In genomic region chr4:148232615-148233014, GRCm38 (mm10) we compare ENCODE assay signal across 23 mouse cellular contexts. TPM values are rescaled to one million over a fixed set of nuclear protein-coding genes. Genes with fewer than 3 reads are reported as not detected.
DNase-seq lines count a peak whose midpoint lies in the region; ATAC-seq and TF ChIP-seq lines count a peak whose summit lies in the region.
"Had no signal": no experiment of that assay in that cellular context is flagged by ENCODE, and none has a peak within 500 bp of the region (broad histone marks: within the 10 kb centered on the region; RNA-seq: fewer than 3 reads in every experiment).

No protein-coding gene starts in this region.

- no peak overlapping the region for H3K9ac ChIP-seq in midbrain, embryonic 12.5 days (replicated peaks)
- no peak overlapping the region for H3K9ac ChIP-seq in hindbrain, embryonic 16.5 days (ENCODE audit: low read depth, low read length)
- no peak overlapping the region for H3K9ac ChIP-seq in neural tube, embryonic 14.5 days (replicated peaks; ENCODE audit: low read depth, low read length)
- H3K9ac ChIP-seq: heart, embryonic 12.5 days had no signal

- WGBS in midbrain, embryonic 12.5 days, result 54% methylated on average over 10 of the region's 10 CpGs
- 72% methylated on average over 10 of the region's 10 CpGs for WGBS in midbrain, embryonic 10.5 days
- 36% methylated on average over 10 of the region's 10 CpGs for WGBS in hindbrain, embryonic 16.5 days
- WGBS in neural tube, embryonic 14.5 days, result 50% methylated on average over 10 of the region's 10 CpGs

- no peak for ATAC-seq in cerebellum, adult (ENCODE audit: insufficient number of reproducible peaks, low FRiP score, low TSS enrichment)
- ATAC-seq in midbrain, embryonic 12.5 days (ENCODE audit: low FRiP score, low read depth), result 0 out of 2 replicates have a peak, but pooled peaks have one; percentile 11
- peak; percentile 48; the same call in 1 of the 2 replicates for ATAC-seq in hindbrain, embryonic 16.5 days
- no peak for ATAC-seq in neural tube, embryonic 14.5 days (ENCODE audit: low read depth)
- ATAC-seq: lung, postnatal 0 days had no signal

- H3K4me2 ChIP-seq in midbrain, embryonic 12.5 days (replicated peaks), result no peak overlapping the region
- H3K4me2 ChIP-seq in hindbrain, embryonic 16.5 days (ENCODE audit: low read length), result no peak overlapping the region
- no peak overlapping the region for H3K4me2 ChIP-seq in neural tube, embryonic 14.5 days (ENCODE audit: low read depth, low read length)
- H3K4me2 ChIP-seq: heart, embryonic 12.5 days had no signal

- no peak overlapping the region for H3K27ac ChIP-seq in midbrain, embryonic 12.5 days (replicated peaks)
- H3K27ac ChIP-seq in midbrain, embryonic 10.5 days (replicated peaks), result no peak overlapping the region
- no peak overlapping the region for H3K27ac ChIP-seq in hindbrain, embryonic 16.5 days (ENCODE audit: low read depth, low read length)
- H3K27ac ChIP-seq in neural tube, embryonic 14.5 days (ENCODE audit: low read depth, low read length), result 0 out of 2 replicates have a peak overlapping the region, but pooled peaks have one; percentile 39
- H3K27ac ChIP-seq in layer of hippocampus, adult 2 months, result no peak overlapping the region
- H3K27ac ChIP-seq: forebrain, embryonic 10.5 days; left cerebral cortex, adult 2 months had no signal

- peak; percentile 15 to 17 for DNase-seq in cerebellum, postnatal 36 days
- no peak for DNase-seq in midbrain, embryonic 10.5 days (ENCODE audit: low spot score)
- no peak for DNase-seq in layer of hippocampus, adult 2 months (ENCODE audit: low spot score in 2 of 2)
- no peak for DNase-seq in right cerebral cortex, adult 2 months (ENCODE audit: low spot score in 2 of 2)
- DNase-seq: embryo, embryonic 11 days; gastrocnemius, postnatal 10 days; heart, adult 11 months; heart, postnatal 14 days; kidney, adult 8-10 months; kidney, postnatal 25 days; layer of hippocampus, adult 9-11 months; left cerebral cortex, postnatal 4 days; liver; right cerebral cortex, adult 18-20 months; thymus, postnatal 36 days had no signal

- H3K36me3 ChIP-seq in midbrain, embryonic 12.5 days, result no peaks in the 10 kb centered on the region
- H3K36me3 ChIP-seq in midbrain, embryonic 10.5 days, result no peaks in the 10 kb centered on the region
- H3K36me3 ChIP-seq in hindbrain, embryonic 16.5 days (ENCODE audit: control insufficient read depth, insufficient read depth, low read length), result no peaks in the 10 kb centered on the region
- no peaks in the 10 kb centered on the region for H3K36me3 ChIP-seq in neural tube, embryonic 14.5 days (ENCODE audit: control insufficient read depth, insufficient read depth, low read length)
- H3K36me3 ChIP-seq: forebrain, embryonic 10.5 days; heart, embryonic 12.5 days had no signal

- H3K4me3 ChIP-seq in midbrain, embryonic 12.5 days, result no peak overlapping the region
- H3K4me3 ChIP-seq in midbrain, embryonic 10.5 days, result no peak overlapping the region
- H3K4me3 ChIP-seq in hindbrain, embryonic 16.5 days (ENCODE audit: low read length), result no peak overlapping the region
- no peak overlapping the region for H3K4me3 ChIP-seq in neural tube, embryonic 14.5 days (ENCODE audit: low read depth, low read length)
- no peak overlapping the region for H3K4me3 ChIP-seq in layer of hippocampus, adult 2 months
- H3K4me3 ChIP-seq: forebrain, embryonic 10.5 days; heart, embryonic 12.5 days; left cerebral cortex, adult 2 months had no signal

- TF ChIP-seq CTCF in layer of hippocampus, adult 2 months (conservative IDR thresholded peaks at IDR 0.05), result no peak

- peaks cover 5% of the 10 kb centered on the region for H3K4me1 ChIP-seq in midbrain, embryonic 12.5 days
- peaks cover 17% of the 10 kb centered on the region for H3K4me1 ChIP-seq in midbrain, embryonic 10.5 days
- peaks cover 10% of the 10 kb centered on the region for H3K4me1 ChIP-seq in hindbrain, embryonic 16.5 days (ENCODE audit: control insufficient read depth, insufficient read depth, low read depth, low read length)
- H3K4me1 ChIP-seq in neural tube, embryonic 14.5 days (ENCODE audit: control insufficient read depth, insufficient read depth, low read length), result peaks cover 6% of the 10 kb centered on the region
- H3K4me1 ChIP-seq: heart, embryonic 12.5 days had no signal

- no peaks in the 10 kb centered on the region for H3K9me3 ChIP-seq in midbrain, embryonic 12.5 days
- H3K9me3 ChIP-seq in midbrain, embryonic 10.5 days (replicated peaks), result no peaks in the 10 kb centered on the region
- no peaks in the 10 kb centered on the region for H3K9me3 ChIP-seq in hindbrain, embryonic 16.5 days (ENCODE audit: control insufficient read depth, low read length)
- no peaks in the 10 kb centered on the region for H3K9me3 ChIP-seq in neural tube, embryonic 14.5 days (ENCODE audit: control insufficient read depth, low read length)
- H3K9me3 ChIP-seq: forebrain, embryonic 10.5 days; heart, embryonic 12.5 days had no signal

- H3K27me3 ChIP-seq in midbrain, embryonic 12.5 days, result peaks cover 35% of the 10 kb centered on the region
- H3K27me3 ChIP-seq in midbrain, embryonic 10.5 days (ENCODE audit: low read depth, poor library complexity, severe bottlenecking), result peaks cover 20% of the 10 kb centered on the region
- H3K27me3 ChIP-seq in hindbrain, embryonic 16.5 days (replicated peaks; ENCODE audit: control insufficient read depth, insufficient read depth, low read length), result no peaks in the 10 kb centered on the region
- H3K27me3 ChIP-seq in neural tube, embryonic 14.5 days (ENCODE audit: control insufficient read depth, insufficient read depth, low read length), result no peaks in the 10 kb centered on the region

RNA-seq across cellular contexts. Expression of gene Disp3, which starts 55.1 kb away (rescaled TPM):
- 7.8 and 9.4 TPM in 2 replicates for polyA plus RNA-seq in midbrain, embryonic 12.5 days (2016; fragmentation: Nextera tagmentation; extraction: Ambion mirVana)
- 3.2 and 3.7 TPM in 2 replicates for polyA plus RNA-seq in midbrain, embryonic 10.5 days (2016; fragmentation: Nextera tagmentation; extraction: Ambion mirVana)
- 11.6 and 13.6 TPM in 2 replicates for polyA plus RNA-seq in hindbrain, embryonic 16.5 days (2015; fragmentation: Nextera tagmentation; extraction: Ambion mirVana)
- polyA plus RNA-seq in neural tube, embryonic 14.5 days (2014; fragmentation: Nextera tagmentation; extraction: Ambion mirVana), result 19.5 and 19.9 TPM in 2 replicates
- 10 to 100 TPM; 38.9 to 40.7 TPM for total RNA-seq in layer of hippocampus, adult 2 months (2021)
- total RNA-seq: heart, postnatal 14 days had no signal

Comparison
In these comparisons a context has a peak if more than half of its experiments do, and no peak if none do; other contexts are left out.
1. DNase-seq: peak in cerebellum, postnatal 36 days (2 of 2); none in midbrain, embryonic 10.5 days (single experiment), layer of hippocampus, adult 2 months (0 of 2) and right cerebral cortex, adult 2 months (0 of 2).
2. ATAC-seq: peak in midbrain, embryonic 12.5 days (single experiment) and hindbrain, embryonic 16.5 days (single experiment); none in cerebellum, adult (single experiment) and neural tube, embryonic 14.5 days (single experiment).